Mouse (Mus musculus) adrenal gland, postnatal 10 days (tissue): ENCODE data around the gene Rapgef4. TPM values are rescaled to one million over a fixed set of nuclear protein-coding genes. Genes with fewer than 3 reads are reported as not detected.

Experiments used
- DNase-seq: peaks from one replicate; pipeline ENCODE4 v3.0.0; 2021; ENCODE audit warnings: mixed read lengths
- total RNA-seq, 2 experiments: library from RNA; stranded (reverse); gene quantifications; 2 replicates each; pipeline ENCODE4 v1.2.3; 2021

Gene Rapgef4
- total RNA-seq, 2 experiments from 2014 or later = 131 to 173 TPM

DNA sequence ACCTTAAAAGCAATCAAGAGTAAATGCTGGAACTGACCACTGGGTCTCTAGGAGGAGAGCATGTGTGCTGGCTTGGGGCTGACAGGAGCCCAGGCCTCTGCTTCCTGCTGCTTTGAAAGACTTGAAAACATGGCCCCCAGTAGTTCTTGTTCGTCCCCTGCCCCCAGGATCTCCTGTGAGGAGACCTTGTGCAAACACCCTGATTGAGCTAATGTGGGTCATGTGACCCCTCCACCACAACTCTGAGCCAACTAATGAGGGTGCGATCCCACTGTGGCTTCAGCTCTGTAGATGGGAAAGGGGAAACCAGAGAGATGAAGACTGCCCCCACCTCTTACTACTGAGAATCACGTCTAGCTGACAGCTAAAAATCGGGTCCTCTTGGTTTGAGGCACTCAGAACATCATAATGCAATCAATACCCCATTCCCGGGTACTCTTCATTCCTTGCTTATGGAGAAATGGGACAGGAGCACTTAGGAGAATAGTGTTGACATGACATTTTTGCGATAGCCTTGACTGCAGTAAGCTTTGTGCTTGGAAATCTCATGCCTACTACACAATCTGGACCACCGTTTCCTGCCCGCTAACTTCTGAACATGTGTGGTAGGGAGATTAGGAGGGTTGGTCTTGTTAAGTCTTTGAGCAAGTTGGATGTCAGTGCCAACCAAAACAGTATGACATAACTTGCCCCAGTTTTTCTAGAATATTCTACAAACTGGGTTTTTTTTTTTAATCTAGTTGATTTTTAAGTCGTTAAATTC, 170.9 kb downstream of the Rapgef4 start:
- no peak for DNase-seq

DNA sequence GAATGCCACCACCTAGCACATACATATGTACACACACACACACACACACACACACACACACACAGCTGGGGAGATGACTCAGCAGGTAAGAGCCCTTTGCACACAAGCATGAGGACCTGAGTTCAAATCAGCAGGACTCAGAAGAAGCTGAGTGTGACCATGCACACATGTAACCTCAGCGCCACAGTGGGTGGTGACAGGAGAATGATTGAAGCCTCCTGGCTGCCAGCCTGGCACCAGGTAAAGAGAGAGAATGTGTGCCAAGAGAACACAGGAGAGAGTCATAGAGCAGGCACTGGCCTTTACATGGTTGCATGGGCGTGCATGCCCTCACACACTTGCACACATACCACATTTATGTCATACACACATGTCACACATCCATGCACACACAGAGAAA, 171.7 kb downstream of the Rapgef4 start:
- no peak for DNase-seq

DNA sequence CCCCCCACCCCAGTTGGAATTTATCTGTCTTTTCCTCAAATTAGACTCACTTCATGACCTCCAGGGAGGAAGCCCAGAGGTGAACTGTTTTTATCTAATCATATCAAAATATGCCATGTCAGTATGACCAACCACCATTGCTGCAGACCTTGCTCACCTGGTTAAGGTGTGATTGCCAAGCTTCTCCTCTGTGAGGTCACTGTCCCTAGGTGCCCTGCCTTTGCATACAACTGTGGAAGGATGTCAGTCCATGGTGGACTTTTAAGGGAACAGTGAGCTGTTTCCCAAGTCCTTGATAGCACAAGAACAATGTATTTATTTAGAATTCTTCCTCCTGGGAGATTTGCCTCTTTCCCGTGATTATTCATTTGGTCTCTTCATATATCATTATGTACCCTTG, 172.8 kb downstream of the Rapgef4 start:
- DNase-seq = no peak

DNA sequence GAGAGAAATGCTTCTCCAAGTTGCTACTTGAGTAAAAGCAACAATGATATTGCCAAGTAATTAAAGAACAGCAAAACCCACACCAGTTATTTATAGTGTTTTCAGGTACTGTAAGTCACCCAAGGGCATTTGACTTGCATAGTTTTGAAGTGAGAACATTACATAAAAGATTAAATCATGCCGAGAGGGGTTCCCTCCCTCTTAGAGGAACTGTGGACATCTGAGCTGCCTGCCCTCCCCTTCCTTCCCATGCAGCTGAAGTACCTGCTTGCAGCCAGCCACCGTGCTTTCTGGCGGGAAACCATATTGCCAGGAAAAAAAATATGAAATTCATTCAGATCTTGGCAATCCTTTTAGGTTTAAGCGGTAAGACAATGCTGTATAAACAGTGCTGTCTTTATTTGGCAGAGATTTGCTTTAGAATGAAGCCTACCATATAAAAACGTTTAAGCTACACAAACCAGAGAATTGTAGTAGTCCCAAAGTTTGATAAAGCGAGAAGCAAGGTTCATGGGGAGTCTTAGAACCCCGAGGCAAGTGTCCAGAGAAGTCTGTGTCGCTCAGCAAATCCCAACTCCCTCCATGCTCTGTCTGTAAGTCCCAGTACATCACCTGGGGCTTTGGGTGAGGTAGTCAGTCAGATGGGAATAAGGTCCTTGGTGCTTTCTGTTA, 174.2 kb downstream of the Rapgef4 start:
- no peak for DNase-seq

DNA sequence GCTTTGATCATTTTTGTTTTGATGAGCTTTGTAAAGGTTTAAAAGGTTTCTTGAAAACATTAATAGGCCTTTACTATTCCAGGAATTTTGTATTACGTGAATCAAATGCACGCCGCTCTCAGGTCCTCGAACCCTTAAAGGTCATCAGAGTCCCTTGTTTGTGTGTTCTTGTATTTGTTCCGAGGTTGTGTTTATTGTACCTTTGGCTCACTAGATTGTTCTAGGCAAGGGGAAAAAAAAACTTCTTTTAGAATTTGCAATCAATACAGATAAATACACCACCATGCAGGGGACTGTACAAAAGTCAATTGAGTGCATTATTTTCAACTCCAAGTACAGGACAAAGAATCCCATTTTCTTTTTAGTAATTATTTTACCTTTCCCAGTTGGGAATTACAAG, 175.4 kb downstream of the Rapgef4 start:
- DNase-seq = no peak

DNA sequence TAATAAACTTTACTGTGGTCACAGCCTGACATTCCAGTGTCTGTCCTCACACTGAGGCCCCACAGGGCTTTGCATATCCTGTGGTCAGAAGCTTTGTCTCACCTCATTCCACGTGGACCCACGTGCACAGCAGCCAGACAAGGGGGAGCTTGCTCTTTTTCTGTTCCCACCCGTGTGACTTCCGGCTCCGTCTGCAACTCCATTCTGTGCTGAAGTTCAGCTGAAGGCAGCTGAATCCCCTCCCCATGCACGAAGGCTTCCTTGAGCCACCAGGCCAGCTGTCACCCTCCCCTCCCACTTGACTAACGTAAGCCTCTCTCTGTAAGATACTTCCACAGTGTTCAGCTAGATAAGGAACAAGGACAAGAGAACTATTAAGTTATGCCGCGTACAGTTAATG, 176.5 kb downstream of the Rapgef4 start:
- DNase-seq = no peak

DNA sequence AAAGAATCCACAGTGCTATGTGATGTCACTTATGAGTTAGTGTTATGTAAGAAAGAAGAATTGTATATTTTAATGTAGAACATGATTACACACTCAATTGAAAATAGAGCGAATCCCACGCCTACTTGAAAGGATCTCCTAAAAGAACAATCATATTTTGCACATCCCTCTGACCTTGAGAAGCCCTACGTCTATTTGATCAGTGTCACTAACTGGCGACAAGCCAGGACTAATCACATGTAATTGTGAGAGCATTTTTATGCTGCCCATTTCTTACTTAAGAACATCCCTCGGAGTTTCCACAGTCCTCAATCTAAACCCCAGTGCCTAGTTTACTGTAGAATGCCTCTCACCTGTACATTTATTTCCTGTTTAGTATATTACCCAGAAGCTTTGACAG, 177.0 kb downstream of the Rapgef4 start:
- DNase-seq = no peak

DNA sequence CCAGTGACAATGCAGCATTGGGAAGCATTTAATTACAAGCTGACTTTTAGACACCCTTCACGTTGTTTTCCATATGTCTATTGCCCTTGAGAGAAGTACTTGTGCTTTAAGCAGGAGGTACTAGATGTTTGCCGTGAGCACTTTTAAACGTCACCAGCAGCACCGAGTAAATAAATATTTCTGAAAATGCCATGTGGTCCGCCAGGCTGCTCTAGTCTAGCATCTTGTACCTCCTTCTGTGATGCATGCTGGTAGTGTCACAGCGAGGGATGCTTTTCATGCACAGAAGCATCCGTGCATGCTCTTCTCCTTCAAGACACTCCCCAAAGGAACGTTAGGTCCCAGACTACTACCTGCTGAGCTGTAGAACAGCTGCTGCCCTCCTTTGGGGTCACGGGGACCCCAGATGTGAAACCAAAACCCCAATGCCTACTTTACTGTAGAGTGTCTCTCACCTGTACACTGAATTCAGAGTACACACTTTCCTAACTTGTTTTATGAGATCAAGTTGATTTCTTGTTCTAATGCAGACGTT, 177.7 kb downstream of the Rapgef4 start:
- no peak for DNase-seq

DNA sequence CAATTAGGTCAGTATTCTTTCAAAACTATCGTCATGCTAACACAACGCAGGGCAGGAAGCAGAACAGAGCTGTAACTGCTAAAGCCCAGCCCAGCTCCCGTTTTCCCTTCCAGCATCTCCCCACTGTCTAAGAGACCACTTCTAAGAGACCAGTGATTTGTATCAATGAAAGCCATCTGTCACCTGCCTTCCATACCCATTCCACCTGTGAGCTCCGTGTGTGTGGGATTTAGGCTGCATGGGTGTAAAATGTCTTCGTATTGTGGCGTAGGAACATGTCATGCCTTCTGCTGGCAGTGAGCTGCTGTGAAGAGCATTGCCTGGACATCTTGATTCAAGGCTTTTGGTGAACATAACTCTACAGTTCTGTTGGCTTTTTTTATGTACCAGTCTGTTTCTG, 178.2 kb downstream of the Rapgef4 start:
- no peak for DNase-seq

DNA sequence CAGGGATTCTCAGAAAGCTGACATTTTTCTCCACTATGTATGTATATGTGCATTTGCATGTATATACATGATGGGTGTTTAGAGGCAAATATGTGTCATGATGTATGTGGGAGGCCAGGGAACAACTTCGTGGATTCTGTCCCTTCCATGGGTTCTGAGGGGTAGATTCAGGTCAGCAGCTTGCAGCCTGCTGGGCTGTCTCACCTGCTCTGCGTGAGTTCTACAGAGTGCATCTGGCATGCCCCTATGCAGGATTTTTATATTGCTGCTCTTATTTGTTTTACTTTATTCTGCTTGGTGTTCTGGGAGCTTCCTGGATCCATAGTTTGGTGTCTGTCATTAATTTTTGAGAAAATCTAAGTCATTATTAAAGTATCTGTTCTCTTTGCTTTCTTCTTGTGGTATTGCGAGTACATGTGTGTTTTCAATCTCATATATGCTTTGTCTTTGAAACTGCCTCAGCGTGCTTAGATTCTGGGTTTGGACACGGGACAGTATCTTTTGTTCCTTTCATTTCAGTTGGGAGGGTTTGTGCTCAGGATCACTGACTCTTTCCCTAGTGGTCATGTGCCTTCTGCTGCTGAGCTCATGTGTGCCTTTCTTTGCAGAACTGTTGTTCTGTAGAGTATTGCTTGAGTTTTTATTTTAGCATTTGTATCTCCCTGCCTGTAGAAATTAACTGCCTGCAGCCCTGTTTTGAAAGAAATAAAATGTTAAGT, 184.3 kb downstream of the Rapgef4 start:
- no peak for DNase-seq

DNA sequence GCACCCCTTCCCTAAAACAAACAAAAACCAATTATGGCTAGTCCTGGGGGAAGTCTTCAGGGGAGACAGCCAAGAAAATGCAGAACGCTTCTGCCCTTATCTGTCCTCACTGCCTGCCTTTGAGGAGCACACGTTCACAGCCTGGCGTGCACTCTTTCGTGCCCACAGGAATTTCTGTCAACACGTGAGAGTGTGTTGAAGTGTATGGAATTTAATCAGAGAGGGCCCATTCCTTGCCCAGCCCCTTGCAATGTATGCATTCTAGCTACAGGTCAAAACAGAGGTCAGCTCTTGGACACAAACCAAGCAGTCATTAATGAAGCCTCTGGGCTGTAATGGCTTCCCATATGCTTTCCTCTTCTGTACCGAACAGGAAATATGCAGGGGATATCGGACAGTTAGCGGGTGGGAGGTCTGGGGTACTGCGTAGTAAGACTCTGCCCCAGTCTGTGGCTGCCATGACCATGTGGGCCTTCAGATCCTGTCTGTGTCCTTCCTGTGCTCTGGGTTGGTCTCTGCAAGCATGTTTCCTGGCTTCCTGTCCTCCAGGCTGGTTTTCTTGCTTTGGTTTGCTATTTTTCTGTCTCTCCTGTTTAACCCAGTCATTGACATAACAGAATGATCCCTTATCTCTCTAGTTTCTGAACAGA, 188.5 kb downstream of the Rapgef4 start:
- DNase-seq = no peak

DNA sequence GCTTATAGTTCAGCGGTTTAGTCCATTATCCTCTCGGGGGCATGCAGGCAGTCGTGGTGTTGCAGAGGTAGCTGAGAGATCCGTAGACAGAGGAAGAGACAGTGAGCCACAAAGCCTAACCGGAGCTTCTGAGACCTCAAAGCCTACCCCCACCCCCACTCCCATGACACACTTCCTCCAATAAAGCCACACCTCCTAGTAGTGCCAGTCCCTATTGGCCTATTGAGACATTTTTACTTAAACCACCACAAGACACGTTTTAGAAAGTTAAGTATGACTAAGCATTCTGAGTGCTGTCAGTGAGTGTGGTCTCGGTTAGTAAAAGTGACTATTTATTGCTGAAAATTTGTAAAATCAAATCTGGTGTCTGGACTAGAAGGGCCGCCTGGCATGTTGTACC, 189.5 kb downstream of the Rapgef4 start:
- no peak for DNase-seq

DNA sequence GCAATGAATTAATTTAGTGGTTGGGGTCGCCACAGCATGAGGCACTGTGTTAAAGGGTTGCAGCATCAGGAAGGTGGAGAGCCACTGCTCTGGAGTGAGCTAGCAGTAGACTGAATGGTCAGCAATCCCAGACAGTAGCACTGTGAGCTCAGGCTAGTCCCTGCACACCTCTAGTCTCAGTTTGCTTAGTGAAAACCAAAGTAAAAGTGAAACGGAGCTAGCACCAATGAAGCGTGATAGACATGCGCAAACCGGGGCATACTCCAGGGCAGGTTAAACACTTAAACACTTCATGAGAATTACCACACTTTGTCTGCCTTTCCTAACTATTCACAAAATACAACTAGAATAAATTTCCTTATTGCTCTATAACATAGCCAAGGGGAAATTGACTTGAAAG, 190.2 kb downstream of the Rapgef4 start:
- no peak for DNase-seq

DNA sequence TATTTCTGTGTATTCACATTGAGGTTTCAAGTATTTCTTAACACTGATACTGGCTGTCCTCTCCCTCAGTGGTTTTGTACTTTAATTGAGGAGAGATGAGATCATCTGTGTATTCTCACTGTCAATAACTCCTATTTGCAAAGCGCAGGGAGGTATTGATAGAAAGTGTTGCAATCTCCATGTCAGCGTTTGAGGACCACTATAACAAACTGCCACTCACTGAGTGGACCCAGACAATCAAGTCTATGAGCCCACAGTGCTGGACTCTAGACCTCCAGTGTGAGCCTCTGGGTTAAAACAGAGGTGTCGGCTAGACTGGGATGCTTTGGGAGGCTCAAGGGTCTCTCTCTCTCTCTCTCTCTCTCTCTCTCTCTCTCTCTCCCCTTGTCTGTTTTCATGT, 192.0 kb downstream of the Rapgef4 start:
- DNase-seq = no peak

DNA sequence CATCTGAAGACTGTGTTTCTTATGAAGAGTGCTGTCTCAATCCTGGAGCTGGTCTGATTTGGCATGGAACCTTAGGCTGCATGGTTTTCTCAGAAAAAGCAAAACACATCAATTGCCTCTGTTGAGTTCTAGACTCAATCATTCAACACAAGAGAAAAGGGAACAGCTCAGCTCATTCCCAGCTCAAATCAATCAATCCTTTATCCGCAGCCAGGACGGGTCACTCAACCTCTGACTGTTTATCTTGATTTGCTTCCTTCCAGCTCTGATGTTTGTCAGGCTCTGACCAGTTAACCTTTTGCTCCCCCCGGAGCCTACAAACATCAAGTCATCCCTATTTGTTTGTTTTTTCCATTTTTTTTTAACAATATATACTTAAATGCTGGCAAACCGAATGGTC, 192.8 kb downstream of the Rapgef4 start:
- no peak for DNase-seq

DNA sequence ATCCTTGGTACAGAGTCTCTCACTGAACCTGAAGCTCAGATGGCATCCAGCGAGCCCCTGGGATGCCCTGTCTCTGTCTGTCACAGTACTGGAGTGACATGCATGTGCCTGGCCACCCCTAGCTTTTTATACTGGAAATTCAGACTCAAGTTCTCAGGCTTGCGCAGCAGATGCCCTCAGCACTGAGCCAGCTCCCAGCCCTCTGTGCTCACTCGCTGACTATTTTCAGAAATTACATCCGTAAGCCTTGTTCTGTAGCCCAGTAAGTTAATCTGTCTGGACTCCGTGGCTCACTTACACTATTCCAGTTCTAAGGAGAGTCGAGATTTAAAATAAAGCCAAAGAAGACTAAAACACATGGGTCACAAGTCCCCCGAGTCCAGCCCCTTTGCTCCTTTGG, 194.5 kb downstream of the Rapgef4 start:
- DNase-seq = no peak

DNA sequence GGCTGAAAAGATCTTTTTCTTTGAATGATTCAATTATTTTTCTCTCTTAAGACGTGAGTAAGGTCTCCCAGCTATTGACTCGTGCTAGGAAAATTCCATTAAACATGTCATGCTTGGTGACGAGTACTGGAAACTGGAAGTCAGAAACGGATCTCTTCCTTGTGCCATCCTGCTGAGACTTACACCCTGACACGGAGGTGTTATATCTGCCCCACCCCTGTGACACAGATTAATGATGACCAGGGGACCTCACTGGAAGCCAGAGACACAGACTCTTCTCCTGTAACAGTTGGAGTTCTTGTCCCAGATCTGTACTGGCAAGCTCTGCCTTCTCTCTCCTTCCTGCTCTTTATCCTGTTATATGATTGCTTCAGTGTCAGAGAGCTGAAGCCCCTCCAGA, 194.9 kb downstream of the Rapgef4 start:
- no peak for DNase-seq

DNA sequence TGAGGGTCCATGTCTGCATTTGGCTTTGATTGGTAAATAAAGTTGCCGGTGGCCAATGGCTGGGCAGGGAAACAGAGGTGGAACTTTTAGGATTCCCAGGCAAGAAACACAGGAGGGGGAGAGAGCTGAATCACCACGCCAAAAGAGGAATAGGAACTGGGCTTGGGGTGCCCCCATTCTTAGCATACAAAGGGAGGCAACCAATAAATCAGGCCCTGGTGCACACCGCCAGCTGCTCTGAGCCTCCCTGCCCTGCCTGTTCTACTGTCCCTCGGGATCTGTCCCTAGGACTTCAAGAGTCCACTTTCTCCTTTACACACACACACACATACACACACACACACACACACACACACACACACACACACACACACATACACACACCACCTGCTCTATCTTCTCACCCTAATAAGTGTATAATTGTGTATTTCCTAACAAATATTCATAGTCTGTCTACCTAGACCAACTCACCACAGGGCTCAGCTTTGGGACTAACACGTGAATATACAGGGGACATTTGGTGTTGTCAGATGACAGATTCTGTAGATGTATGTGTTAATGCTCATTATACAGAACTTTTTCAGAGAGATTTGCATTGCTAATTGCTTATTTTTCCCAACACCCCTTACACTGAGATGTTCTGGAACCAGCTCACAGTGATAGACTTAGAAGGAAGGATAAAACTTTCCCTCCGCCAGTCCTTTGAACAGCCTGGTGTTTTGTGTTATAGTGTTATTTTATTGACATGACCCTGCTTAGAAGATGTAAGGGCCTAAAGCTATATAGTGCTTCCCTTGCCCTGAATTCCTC, 196.4 kb downstream of the Rapgef4 start:
- no peak for DNase-seq

DNA sequence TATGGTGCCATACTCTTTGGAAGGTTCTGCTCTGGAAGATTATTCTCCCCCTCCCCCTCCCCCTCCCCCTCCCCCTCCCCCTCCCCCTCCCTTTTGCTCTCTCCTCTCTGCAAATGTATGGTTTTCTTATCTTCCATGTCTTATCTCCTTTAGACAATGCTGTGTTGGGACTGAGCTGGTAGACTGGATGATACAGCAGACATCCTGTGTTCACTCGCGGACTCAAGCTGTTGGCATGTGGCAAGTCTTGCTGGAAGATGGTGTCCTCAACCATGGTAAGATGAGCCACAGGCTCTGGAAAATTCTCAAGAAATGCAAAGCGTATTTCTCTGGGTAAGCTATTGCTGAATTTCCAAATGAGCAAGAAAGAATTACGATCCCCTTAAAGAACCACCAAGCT, 197.0 kb downstream of the Rapgef4 start:
- DNase-seq = no peak

DNA sequence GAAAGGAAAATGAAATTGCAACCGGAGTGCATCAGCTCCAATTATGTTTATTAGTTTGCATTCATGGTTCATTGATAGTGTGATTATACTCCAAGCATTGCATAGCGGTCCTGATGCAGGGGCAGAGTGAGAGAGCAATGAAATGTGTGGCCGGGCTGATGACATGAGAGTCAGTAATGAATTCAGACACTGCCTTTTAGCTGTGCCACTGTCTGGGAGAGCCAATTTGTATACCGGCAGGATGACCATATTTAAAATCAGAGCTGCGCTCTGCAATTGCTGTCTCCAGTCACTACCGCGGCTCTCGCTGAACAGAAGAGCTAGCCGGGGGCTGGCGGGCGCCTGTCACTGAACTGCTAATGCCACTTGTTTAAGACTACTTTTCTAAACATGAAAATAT, 197.5 kb downstream of the Rapgef4 start:
- no peak for DNase-seq

DNA sequence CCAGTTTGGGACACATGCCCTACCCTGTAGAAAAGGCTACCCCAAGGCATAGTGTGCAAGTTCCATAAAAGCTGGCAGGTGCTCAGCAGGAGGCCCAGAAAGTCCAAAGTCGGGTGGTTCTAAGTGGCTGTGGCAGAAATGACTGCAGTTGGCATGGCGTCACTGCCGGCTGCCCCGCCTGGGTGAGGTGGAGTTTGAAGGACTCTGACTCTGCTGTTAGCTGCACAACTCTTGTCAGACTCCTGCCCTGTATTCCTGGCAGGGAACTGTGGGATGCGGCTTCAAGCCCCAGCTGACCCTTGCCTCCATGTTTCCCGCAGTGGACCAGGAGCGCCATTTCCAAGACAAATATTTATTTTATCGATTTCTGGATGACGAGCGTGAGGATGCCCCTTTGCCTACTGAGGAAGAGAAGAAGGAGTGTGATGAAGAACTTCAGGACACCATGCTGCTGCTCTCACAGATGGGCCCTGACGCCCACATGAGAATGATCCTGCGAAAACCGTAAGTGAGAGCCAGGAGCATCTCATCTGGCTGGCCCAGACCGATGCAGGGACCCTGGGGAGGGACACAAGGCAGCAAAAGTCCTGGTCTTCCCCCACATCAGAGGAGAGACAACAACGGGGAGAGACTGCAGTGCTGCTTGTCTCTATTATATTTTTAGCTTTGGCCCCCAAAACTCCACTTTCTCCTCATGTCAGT, 198.7 kb downstream of the Rapgef4 start:
- no peak for DNase-seq
